Mouse (Mus musculus): Measurements from ENCODE around the gene Elk3. TPM values are rescaled to one million over a fixed set of nuclear protein-coding genes. Genes with fewer than 3 reads are reported as not detected.

Gene Elk3
- polyA plus RNA-seq (2012; rRNA removed) = 16.7 and 17.6 TPM in 2 replicates

GRCm38 (mm10) chr10:93310721-93311411 lies at the start of gene Elk3:
Elk3 (minus strand) TSS chr10:93311135.

Other genes starting within 250 kb of the Elk3 start
- 0.06 TPM in 1 of 2 replicates, not detected in the other for gene Cfap54, start 229.5 kb downstream of the Elk3 start, polyA plus RNA-seq (2012; rRNA removed)
- gene Cdk17, start 150.3 kb downstream of the Elk3 start, polyA plus RNA-seq (2012; rRNA removed) = 9.5 and 10.1 TPM in 2 replicates
- 141 and 200 TPM in 2 replicates for gene Lta4h, start 142.3 kb upstream of the Elk3 start, polyA plus RNA-seq (2012; rRNA removed)
- 0.05 and 0.56 TPM in 2 replicates for gene Hal, start 177.6 kb upstream of the Elk3 start, polyA plus RNA-seq (2012; rRNA removed)
- gene Amdhd1, start 228.9 kb upstream of the Elk3 start, polyA plus RNA-seq (2012; rRNA removed) = 0.05 and 0.07 TPM in 2 replicates
- not detected in 2 replicates for gene Ccdc38, start 229.5 kb upstream of the Elk3 start, polyA plus RNA-seq (2012; rRNA removed)

Measured in colon, adult 2 months (tissue).